Mouse (Mus musculus): ENCODE data around the gene Elmo3.

Elmo3 gene

DNA sequence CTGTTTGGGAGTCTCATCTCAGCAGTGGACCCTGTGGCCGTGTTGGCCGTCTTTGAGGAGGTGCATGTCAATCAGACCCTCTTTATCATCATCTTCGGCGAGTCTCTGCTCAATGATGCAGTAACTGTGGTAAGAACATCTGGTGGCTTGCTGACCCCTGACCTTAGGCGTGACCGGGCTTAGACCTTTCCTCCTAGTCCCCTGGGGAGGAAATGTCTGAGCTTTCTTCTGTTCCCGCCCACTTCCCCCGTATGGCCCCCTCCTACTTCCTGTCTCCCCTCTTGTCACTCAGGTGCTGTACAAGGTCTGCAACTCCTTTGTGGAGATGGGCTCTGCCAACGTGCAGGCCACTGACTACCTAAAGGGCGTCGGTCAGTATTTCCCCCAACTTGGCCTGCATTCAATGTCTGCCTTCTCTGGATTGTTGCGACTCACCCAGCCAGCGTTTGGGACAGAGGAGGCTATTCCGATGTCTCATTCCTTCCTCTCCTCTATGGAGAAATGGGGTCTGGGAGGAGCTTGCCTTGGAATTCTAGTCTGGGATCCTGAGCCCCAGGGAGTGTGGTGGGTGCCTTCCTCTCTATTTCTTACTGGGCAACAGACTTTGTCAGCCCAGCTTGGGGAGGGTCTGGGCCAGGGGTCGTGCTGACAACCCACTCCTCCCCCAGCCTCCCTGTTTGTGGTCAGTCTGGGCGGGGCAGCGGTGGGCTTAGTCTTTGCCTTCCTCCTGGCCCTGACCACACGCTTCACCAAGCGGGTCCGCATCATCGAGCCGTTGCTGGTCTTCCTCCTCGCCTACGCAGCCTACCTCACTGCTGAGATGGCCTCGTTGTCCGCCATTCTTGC lies 50.0 kb downstream of the Elmo3 start:
- no peak for DNase-seq

DNA sequence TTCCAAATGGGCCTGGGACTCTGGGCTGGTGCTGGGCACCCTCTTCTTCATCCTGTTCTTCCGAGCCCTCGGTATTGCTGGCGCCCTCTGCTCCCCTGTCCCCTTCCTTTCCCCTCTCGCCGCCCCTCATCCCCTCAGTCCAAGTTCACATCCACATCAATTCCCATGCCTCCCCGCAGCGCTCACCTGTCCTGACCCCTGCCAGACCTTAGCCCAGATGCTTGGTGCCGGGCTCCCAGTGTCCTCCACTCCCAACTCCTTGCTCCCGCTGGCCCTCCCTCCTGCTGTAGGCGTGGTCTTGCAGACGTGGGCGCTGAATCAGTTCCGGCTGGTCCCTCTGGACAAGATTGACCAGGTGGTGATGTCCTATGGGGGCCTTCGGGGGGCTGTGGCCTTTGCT lies 51.3 kb downstream of the Elmo3 start:
- no peak for DNase-seq

DNA sequence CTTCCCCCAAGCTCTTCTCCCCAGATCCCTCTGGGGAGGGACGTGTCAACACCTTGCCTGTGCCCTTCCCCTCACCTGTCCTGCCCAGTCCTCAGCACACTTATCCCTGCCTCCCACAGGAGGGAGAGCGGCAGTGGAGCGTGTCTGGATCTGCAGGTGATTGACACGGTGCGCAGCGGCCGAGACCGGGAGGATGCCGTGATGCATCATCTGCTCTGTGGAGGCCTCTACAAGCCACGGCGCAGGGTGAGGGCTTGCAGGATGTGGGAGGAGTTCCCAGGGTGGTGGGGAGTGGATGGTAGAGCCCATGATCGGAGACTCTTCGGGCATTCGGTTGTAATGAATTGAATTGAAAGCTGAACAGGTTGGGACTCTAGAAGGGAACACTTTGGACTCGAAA lies 53.8 kb downstream of the Elmo3 start:
- no peak for DNase-seq

DNA sequence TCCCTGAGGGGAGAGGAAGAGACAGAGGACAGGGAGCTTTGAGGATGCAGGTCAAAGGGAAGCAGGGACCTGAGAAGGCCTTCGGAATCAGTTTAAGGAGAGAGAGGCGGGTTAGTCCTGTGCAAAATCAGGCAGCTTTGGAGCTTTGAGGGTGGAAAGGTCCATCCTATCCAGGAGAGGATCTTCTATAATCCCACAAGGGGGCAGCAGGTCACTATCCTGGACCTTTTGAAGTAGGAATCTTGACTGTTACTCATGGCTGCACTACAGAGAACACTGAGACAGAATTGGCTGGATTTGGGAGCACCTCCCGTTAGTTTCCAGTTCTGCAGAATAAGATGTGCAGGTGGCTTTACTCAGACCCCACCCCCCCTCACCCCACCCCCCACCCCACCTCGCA lies 54.2 kb downstream of the Elmo3 start:
- no peak for DNase-seq
